ENCODE assay signal across 10 mouse cellular contexts in genomic region chr17:57770904-57771303, GRCm38 (mm10). TPM values are rescaled to one million over a fixed set of nuclear protein-coding genes. Genes with fewer than 3 reads are reported as not detected.
A peak's percentile ranks its signal among the peaks of the same experiment; 100 is the strongest.
DNase-seq lines count a peak whose midpoint lies in the region; ATAC-seq and TF ChIP-seq lines count a peak whose summit lies in the region.
"Had no signal": no experiment of that assay in that cellular context is flagged by ENCODE, and none has a peak within 500 bp of the region (broad histone marks: within the 10 kb centered on the region; RNA-seq: fewer than 3 reads in every experiment).

No protein-coding gene starts in this region.

- H3K4me2 ChIP-seq in midbrain, embryonic 12.5 days (replicated peaks): no peak overlapping the region
- H3K4me2 ChIP-seq in midbrain, embryonic 13.5 days (replicated peaks): no peak overlapping the region
- H3K4me2 ChIP-seq in hindbrain, postnatal 0 days (ENCODE audit: low read depth, low read length): peak overlapping the region; percentile 75

- H3K9ac ChIP-seq in midbrain, embryonic 12.5 days (replicated peaks): no peak overlapping the region
- no peak overlapping the region for H3K9ac ChIP-seq in midbrain, embryonic 13.5 days (replicated peaks)
- no peak overlapping the region for H3K9ac ChIP-seq in hindbrain, postnatal 0 days (replicated peaks; ENCODE audit: low read length)

- peak; percentile 65 for ATAC-seq in midbrain, embryonic 12.5 days (ENCODE audit: low FRiP score, low read depth)
- ATAC-seq in midbrain, embryonic 13.5 days: no peak
- ATAC-seq in hindbrain, postnatal 0 days: peak; percentile 82

- H3K4me1 ChIP-seq in midbrain, embryonic 12.5 days: no peaks in the 10 kb centered on the region
- peaks cover 3% of the 10 kb centered on the region; the same call in 1 of the 2 replicates for H3K4me1 ChIP-seq in midbrain, embryonic 13.5 days (replicated peaks)
- H3K4me1 ChIP-seq in hindbrain, postnatal 0 days (ENCODE audit: insufficient read depth, low read length): no peaks in the 10 kb centered on the region

- no peaks in the 10 kb centered on the region; the same call in 1 of the 2 replicates for H3K27me3 ChIP-seq in midbrain, embryonic 12.5 days
- 0 out of 2 replicates have a peak, but pooled peaks cover 3% of the 10 kb centered on the region for H3K27me3 ChIP-seq in midbrain, embryonic 13.5 days
- H3K27me3 ChIP-seq in hindbrain, postnatal 0 days (ENCODE audit: insufficient read depth, low read length): no peaks in the 10 kb centered on the region

- WGBS in midbrain, embryonic 12.5 days: 17% methylated on average over 4 of the region's 4 CpGs
- 11% methylated on average over 4 of the region's 4 CpGs for WGBS in midbrain, embryonic 13.5 days
- WGBS in hindbrain, postnatal 0 days: 17% methylated on average over 4 of the region's 4 CpGs

- TF ChIP-seq CTCF in hindbrain, postnatal 0 days (IDR thresholded peaks at IDR 0.05; ENCODE audit: low read depth): peak; percentile 78

- H3K9me3 ChIP-seq in midbrain, embryonic 12.5 days: no peaks in the 10 kb centered on the region
- no peaks in the 10 kb centered on the region for H3K9me3 ChIP-seq in midbrain, embryonic 13.5 days
- H3K9me3 ChIP-seq in hindbrain, postnatal 0 days (ENCODE audit: low read length): no peaks in the 10 kb centered on the region

- H3K27ac ChIP-seq in midbrain, embryonic 12.5 days (replicated peaks): no peak overlapping the region
- H3K27ac ChIP-seq in midbrain, embryonic 13.5 days: no peak overlapping the region
- no peak overlapping the region for H3K27ac ChIP-seq in hindbrain, postnatal 0 days

- intact Hi-C loops in gastrocnemius, postnatal 14 days (cut with DNase I; ENCODE audit: low total_unique reads): no loop called here

- peak; percentile 5 for DNase-seq in adrenal gland, adult 2 months
- no peak for DNase-seq in adrenal gland, postnatal 4 days (ENCODE audit: low spot score in 2 of 2)
- DNase-seq in hindbrain, postnatal 0 days (ENCODE audit: low spot score): peak; percentile 87
- peak; percentile 12 for DNase-seq in right cerebral cortex, postnatal 25 days
- no peak for DNase-seq in gastrocnemius, postnatal 14 days
- no peak for DNase-seq in B cell, adult 2 months
- DNase-seq: kidney, postnatal 10 days had no signal

- no peaks in the 10 kb centered on the region for H3K36me3 ChIP-seq in midbrain, embryonic 12.5 days
- H3K36me3 ChIP-seq in midbrain, embryonic 13.5 days: no peaks in the 10 kb centered on the region
- H3K36me3 ChIP-seq in hindbrain, postnatal 0 days (ENCODE audit: insufficient read depth, low read length): no peaks in the 10 kb centered on the region

- no peak overlapping the region for H3K4me3 ChIP-seq in midbrain, embryonic 12.5 days
- H3K4me3 ChIP-seq in midbrain, embryonic 13.5 days (replicated peaks): no peak overlapping the region
- H3K4me3 ChIP-seq in hindbrain, postnatal 0 days (ENCODE audit: low read length): peak overlapping the region; percentile 46

RNA-seq across cellular contexts. Expression of gene Cntnap5c, which starts 1.5 kb away (rescaled TPM):
- total RNA-seq in adrenal gland, adult 2 months (2021): not detected
- not detected in 2 replicates for polyA plus RNA-seq in adrenal gland, adult 2 months (2012; rRNA removed)
- total RNA-seq in adrenal gland, postnatal 4 days (2021): not detected
- polyA plus RNA-seq in midbrain, embryonic 12.5 days (2016; fragmentation: Nextera tagmentation; extraction: Ambion mirVana): 0.77 and 0.92 TPM in 2 replicates
- 1.8 and 2.0 TPM in 2 replicates for polyA plus RNA-seq in midbrain, embryonic 13.5 days (2015; fragmentation: Nextera tagmentation; extraction: Ambion mirVana)
- 5.1 and 6.9 TPM in 2 replicates for total RNA-seq in hindbrain, postnatal 0 days (2014; rRNA removed)
- polyA plus RNA-seq in hindbrain, postnatal 0 days (2015; fragmentation: Nextera tagmentation; extraction: Ambion mirVana): 2.4 and 2.9 TPM in 2 replicates
- not detected for total RNA-seq in gastrocnemius, postnatal 14 days (2021)
- total RNA-seq: common myeloid progenitor, adult 5-6 weeks had no signal

RNA-seq across cellular contexts. Expression of gene Gm21834, which starts 28.9 kb away (rescaled TPM):
- not detected for total RNA-seq in adrenal gland, adult 2 months (2021)
- not detected in 2 replicates for polyA plus RNA-seq in adrenal gland, adult 2 months (2012; rRNA removed)
- total RNA-seq in adrenal gland, postnatal 4 days (2021): not detected
- not detected in 2 replicates for polyA plus RNA-seq in midbrain, embryonic 12.5 days (2016; fragmentation: Nextera tagmentation; extraction: Ambion mirVana)
- polyA plus RNA-seq in midbrain, embryonic 13.5 days (2015; fragmentation: Nextera tagmentation; extraction: Ambion mirVana): not detected in 2 replicates
- not detected in 2 replicates for total RNA-seq in hindbrain, postnatal 0 days (2014; rRNA removed)
- not detected in 2 replicates for polyA plus RNA-seq in hindbrain, postnatal 0 days (2015; fragmentation: Nextera tagmentation; extraction: Ambion mirVana)
- not detected for total RNA-seq in gastrocnemius, postnatal 14 days (2021)
- total RNA-seq: common myeloid progenitor, adult 5-6 weeks had no signal

Comparison
In these comparisons a context has a peak if more than half of its experiments do, and no peak if none do; other contexts are left out.
1. DNase-seq: peak in adrenal gland, adult 2 months (single experiment), hindbrain, postnatal 0 days (single experiment) and right cerebral cortex, postnatal 25 days (single experiment); none in adrenal gland, postnatal 4 days (0 of 2), gastrocnemius, postnatal 14 days (single experiment) and B cell, adult 2 months (0 of 2).